Mouse (Mus musculus): ENCODE data around the gene Zfp456.
"Not testable (repeated sequence)": the region's sequence is repeated elsewhere in the genome, so short reads cannot be mapped to it uniquely, and the experiment has no call there.

Gene Zfp456

GRCm38 (mm10) chr13:67375050-67375911 lies at the start of gene Zfp456, which contains the start of gene Gm28041:
TSS of gene Zfp456 (minus strand) at chr13:67375810.
TSS of gene Gm28041 (minus strand) at chr13:67375733.
- peak; percentile 64 to 67 for DNase-seq (ENCODE audit: low spot score in 2 of 2)

DNA sequence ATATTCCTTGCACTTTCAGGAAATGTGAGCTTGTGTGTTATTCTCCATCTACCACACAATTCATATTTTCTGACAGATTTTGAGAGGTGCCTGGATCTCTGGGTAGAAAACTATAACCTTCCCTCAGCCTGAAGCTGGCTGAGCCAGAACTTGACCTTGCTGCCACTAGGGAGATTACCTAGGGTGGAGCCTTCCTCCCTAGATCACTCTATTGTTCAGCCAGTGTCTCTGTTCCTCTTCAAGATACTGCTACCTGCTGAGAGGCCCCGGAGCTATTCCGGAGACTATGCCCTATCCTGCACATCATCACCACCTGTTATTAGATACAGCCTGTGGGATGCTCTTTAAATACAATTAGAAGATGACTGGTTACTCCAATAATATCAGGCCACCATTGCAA lies 46.9 kb upstream of the Zfp456 start:
- DNase-seq (ENCODE audit: low spot score in 2 of 2) = not testable (repeated sequence)

GRCm38 (mm10) chr13:67421207-67421857 lies 45.7 kb upstream of the Zfp456 start, which contains the start of gene Zfp459:
TSS of gene Zfp459 (minus strand) at chr13:67421418.
- DNase-seq (ENCODE audit: low spot score in 2 of 2) = peak; percentile 50 to 63

DNA sequence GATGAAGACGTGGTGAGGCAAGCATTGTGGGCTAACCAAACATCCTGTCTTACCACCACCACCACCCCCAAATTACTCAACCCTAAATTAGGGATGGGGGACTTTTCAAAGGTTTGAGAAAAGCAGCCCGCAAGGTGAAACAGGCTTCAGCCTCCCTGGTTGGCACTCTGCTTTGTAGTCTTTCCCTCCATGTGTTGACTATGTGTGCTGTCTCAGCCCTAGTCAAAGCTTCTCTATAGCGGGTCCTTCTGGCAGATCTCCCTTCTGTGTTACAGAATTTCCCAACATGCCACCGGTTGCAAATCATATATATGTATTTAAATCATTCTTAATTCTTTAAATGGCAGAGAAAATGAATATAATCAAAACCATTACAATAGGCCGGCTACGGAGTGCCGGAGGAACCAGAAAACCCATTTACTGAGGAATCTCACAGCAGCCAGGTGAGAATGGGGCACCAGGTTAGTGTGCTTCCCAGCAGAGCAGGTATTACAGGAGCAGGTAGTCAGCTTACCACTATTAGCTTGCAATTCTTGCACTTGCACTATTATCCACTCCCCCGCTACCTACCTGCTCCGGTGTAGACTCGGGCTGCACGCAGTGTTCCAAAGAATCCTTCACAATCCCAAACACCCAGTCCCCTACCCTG lies 45.1 kb upstream of the Zfp456 start:
- peak in 1 of 2 experiments; percentile 26 for DNase-seq (ENCODE audit: low spot score in 2 of 2)

DNA sequence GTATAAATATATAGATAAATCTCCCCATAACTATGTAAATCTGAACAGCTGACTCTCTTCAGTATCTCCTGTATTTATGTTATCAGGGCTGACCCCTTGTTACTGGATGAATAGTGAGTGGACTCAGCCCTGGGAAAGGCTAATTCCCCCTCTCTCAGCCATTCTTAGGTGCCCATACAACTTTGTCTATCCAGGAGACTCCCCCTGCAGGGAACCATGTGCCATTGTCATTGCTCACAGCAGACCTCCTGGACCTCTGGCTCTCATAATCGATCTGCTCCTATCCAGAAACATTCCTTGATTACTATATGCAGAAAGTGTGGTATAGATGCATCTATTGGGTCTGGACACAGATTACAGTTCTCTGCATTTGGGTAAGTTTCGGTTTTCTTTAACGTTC lies 41.2 kb upstream of the Zfp456 start:
- DNase-seq (ENCODE audit: low spot score in 2 of 2) = no peak

DNA sequence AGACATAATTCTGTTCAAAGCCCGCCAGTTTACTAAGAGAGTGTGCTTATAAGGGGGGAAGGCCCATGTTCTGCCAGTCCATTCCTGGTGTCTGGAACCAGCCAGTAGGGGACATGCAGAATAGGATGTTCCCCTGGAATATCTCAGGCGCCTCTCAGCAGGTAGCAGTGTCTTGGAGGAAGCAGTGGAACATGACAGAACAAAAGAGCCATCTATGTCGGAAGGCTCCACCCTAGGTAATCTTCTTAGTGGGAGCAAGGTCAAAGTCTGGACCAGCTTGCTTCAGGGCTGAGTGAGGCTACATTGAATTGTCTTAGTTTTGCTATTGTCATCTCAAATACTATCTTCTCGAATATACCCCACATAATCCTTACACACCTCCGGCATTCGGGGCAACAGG lies 40.1 kb upstream of the Zfp456 start:
- no peak for DNase-seq (ENCODE audit: low spot score in 2 of 2)

DNA sequence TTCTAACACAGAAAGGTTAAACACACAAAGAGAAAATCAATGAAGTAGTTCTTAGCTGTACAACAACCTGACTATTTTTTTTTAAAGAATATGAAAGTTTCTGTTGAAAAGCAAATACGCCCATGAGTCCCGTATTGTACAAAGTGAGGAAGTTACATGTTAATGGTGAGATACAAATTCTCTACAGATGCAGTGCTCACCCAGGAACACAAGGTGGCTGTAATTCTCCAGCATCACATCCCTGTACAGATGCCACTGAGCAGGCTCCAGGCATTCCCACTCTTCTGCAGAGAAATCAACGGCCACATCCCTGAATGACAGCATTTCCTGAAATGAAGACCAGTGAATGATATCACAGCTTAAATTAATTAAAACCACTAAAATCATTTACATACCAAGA lies 38.0 kb upstream of the Zfp456 start:
- not testable (repeated sequence) for DNase-seq (ENCODE audit: low spot score in 2 of 2)

DNA sequence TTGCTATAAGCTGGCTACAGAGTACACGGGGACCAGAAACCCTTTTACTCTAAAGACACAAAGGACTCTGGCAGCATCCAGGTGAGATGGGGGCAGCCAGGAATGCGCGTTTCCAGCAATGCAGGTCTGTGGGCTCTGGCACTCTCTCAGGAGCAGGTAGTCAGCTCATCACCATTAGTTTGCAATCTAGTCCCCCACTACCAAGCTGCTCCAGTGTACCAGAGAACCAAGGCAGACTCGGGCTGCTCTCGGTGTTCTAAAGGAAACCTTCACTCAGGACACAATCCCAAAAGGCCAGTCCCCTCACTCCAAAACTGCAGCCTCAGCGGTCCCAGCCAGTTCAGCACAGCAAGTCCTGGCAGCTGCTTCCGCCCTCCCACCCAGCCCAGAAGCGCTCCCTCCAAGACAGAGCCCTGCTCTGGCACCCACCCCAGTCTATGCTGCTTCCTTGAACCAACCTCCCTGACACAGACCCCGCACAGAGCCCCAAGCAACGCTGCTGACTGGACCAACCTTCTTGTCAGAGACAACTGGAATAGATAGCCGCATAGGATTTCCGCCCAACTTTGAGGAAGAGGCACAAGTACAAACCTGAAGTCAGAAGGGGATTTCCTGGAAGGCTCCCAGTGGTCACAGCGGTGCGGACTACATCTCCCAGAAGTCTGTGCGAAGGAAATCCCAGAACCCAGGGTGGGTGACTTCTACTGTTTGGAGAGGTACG lies 23.7 kb upstream of the Zfp456 start, which contains the start of gene Zfp429:
Gene Zfp429 (minus strand): TSS at position 637 of the 721 bp plus-strand sequence.
- DNase-seq (ENCODE audit: low spot score in 2 of 2) = peak; percentile 80 to 82

GRCm38 (mm10) chr13:67376255-67376654 lies 645 bp upstream of the Zfp456 start:
- DNase-seq (ENCODE audit: low spot score in 2 of 2) = not testable (repeated sequence)

- DNase-seq (ENCODE audit: low spot score in 2 of 2) = peak; percentile 90 to 93
These were observed 15.4 kb downstream of the Zfp456 start, which contains the start of the genes Gm28044 and Zfp953 for GRCm38 (mm10) chr13:67360131-67360744. TSS of gene Gm28044 (minus strand) at chr13:67360536. TSS of gene Zfp953 (minus strand) at chr13:67360605.

DNA sequence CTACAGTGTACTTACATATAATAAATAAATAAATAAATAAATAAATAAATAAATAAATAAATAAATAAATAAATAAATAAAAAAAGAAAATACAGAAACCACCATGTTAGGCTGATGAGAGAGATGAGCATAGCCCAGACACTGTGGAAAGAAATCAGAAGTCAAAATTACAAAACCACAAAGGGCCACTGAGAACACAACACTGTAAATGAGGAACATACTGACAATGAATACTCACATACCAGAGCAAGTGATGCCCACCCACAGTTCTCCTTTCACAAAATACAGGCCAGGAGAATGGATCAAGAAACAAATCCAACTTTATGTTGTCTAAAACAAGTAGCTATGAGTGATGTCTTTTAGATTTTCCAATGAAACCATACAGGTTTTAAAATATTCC lies 23.8 kb downstream of the Zfp456 start:
- DNase-seq (ENCODE audit: low spot score in 2 of 2) = no peak

- no peak for DNase-seq (ENCODE audit: low spot score in 2 of 2)
These were observed 32.2 kb downstream of the Zfp456 start for GRCm38 (mm10) chr13:67343422-67343821.

- no peak for DNase-seq (ENCODE audit: low spot score in 2 of 2)
These were observed 42.7 kb downstream of the Zfp456 start for GRCm38 (mm10) chr13:67332877-67333276.

DNA sequence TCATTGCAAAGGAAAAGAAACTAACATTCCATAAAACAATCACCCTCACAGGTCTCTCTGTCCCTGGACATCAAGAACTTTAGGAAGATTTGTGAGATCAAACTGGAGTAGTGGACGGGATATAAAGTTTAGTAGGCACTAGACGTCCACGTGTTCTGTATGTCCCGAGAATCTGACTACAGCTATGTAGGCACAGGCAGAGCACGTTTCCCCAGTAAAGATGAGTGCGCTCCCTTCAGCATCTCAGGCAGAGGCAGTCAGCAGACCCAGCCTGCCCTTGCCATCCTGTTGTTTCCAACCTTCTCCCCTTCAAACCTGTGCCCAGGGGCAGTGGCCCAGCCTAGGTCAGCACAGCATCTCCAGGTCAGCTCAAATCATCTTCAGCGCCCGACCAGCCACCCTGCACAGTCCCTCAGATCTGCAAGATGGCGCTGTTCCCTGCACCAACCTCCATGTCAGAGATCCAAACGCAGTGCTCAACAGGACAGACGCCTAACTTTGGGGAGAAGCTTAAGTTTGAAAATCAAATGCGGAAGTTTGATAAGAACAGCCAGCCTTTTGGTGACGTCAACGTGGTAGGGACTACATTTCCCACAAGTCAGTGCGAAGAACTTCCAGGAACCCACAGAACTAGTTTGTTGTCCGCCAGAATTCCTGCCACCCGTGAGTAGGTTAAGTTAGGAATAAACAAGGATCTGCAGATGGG lies 43.4 kb downstream of the Zfp456 start, which contains the start of gene Zfp595:
Gene Zfp595 (minus strand): TSS at position 552 of the 706 bp plus-strand sequence.
- peak; percentile 81 to 90 for DNase-seq (ENCODE audit: low spot score in 2 of 2)
